Mouse (Mus musculus): ENCODE measurements around the gene Foxl1.

DNA sequence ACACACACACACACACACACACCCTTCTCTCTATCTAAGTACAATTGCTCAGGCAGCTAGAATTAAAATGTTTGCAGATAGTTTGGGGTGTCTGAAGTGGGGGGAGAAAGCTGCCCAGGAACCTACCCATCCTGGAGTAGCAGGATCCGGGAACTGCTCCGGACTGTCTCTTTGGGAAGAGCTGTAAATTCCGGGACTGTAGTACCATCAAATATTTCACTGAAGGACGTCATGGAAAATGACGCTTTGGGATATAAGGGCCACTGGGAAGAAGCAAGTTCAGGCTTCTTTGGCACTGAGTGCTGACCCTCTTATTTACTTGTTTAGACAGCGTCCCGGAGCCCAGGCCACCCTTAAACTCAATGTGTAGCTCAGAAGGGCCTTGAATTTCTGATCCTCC is 48.5 kb upstream of the Foxl1 start:
- TF ChIP-seq POLR2A (IDR thresholded peaks at IDR 0.05; ENCODE audit: borderline replicate concordance, insufficient read depth, low read length) (no peak), CTCF (IDR thresholded peaks at IDR 0.05; ENCODE audit: borderline replicate concordance, insufficient read depth, low read depth, low read length) (no peak)

Measured in cerebellum, adult 2 months (tissue).